8 mouse cellular contexts compared by ENCODE assay signal in the genomic region with DNA sequence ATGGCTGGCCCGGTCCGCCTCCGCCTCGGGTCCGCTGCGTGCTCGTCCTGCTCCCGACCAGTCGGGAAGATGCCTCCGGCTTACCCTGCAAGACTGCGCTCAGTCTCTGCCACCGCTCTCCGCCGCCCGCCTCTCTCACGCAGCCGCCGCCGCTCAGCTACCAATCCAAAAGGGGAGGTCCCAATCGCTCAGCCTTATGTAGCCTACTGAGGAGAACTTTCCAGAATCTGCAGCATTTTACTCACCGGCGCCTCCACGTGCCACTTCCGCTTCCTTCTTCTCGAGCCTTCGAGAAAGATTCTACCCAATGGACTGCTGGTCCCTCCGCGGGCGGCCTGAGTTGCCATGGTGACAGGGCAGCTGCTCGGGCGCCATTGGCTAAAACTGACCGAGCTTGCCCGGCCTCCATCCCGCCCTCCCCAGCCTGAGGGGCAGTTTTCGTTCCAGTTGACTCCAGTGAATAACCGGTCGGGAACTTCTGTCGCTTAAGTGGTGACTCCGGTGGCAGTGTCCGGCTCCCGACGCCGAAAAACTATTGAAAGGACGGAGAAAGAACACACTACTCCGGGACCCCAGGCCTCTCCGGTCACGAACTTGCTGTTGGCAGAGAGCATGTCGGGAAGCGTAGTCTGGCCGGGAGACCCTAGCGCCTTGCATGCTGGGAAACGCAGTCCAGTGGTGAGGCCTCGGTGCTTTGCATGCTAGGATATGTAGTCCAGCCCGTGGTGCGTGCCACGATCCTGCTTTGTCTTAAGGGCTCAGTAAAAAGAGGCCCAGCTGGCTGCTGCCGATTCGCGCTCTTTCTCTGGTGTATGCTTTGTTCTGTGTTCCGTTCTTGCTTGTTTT. TPM values are rescaled to one million over a fixed set of nuclear protein-coding genes. Genes with fewer than 3 reads are reported as not detected.
A peak's percentile ranks its signal among the peaks of the same experiment; 100 is the strongest.
DNase-seq lines count a peak whose midpoint lies in the region; ATAC-seq lines count a peak whose summit lies in the region.

A gene (minus strand): TSS at position 302 of the 846 bp plus-strand sequence.

- H3K4me1 ChIP-seq in intestine, embryonic 14.5 days (replicated peaks; ENCODE audit: control insufficient read depth, insufficient read depth, low read length): peaks cover 17% of the 10 kb centered on the region

- ATAC-seq in intestine, embryonic 14.5 days (replicated peaks; ENCODE audit: low FRiP score, low TSS enrichment, low read depth): peak; percentile 98

- H3K27ac ChIP-seq in intestine, embryonic 14.5 days (ENCODE audit: low read depth): peak within 1 kb of the TSS; percentile 89

- H3K27me3 ChIP-seq in intestine, embryonic 14.5 days (replicated peaks; ENCODE audit: control insufficient read depth, insufficient read depth, low read length): no peaks in the 10 kb centered on the region

- no peaks in the 10 kb centered on the region for H3K9me3 ChIP-seq in intestine, embryonic 14.5 days (ENCODE audit: control insufficient read depth, low read length)

- H3K4me3 ChIP-seq in intestine, embryonic 14.5 days (ENCODE audit: low read depth, low read length): peak within 1 kb of the TSS; percentile 63

- WGBS in intestine, embryonic 14.5 days: under 1% methylated on average over 60 of the region's 60 CpGs

- peak within 1 kb of the TSS; percentile 81 for H3K4me2 ChIP-seq in intestine, embryonic 14.5 days (ENCODE audit: low read length)

- DNase-seq in adrenal gland, adult 18-20 months (ENCODE audit: low spot score in 2 of 2): peak; percentile 93 to 98
- DNase-seq in embryo, embryonic 11 days: peak; percentile 98
- DNase-seq in gastrocnemius, postnatal 25 days: peak; percentile 98
- DNase-seq in intestine, embryonic 14.5 days (ENCODE audit: low spot score): peak; percentile 99
- peak; percentile 99 for DNase-seq in left cerebral cortex, postnatal 14 days (ENCODE audit: low spot score in 2 of 2)
- DNase-seq in mesoderm, embryonic 11.5 days (ENCODE audit: low read depth, low spot score): peak; percentile 98
- DNase-seq in right cerebral cortex, postnatal 36 days (ENCODE audit: low spot score in 2 of 2): peak; percentile 99
- DNase-seq in yolk sac, embryonic 10.5 days (ENCODE audit: low spot score): peak; percentile 99

- peaks cover 28% of the 10 kb centered on the region for H3K36me3 ChIP-seq in intestine, embryonic 14.5 days (ENCODE audit: control insufficient read depth, insufficient read depth, low read length)

- peak within 1 kb of the TSS; percentile 69 for H3K9ac ChIP-seq in intestine, embryonic 14.5 days (ENCODE audit: low read length)

- intact Hi-C loops in left cerebral cortex, postnatal 14 days (cut with DNase I): loop anchor here (5.0 kb wide), 1 partner anchor 99 kb away; no protein-coding TSS in a partner anchor

RNA-seq across cellular contexts. Expression of the gene that starts here (rescaled TPM):
- total RNA-seq in adrenal gland, adult 18-20 months (2021): 100 to 1,000 TPM; 460 to 826 TPM
- 10 to 100 TPM; 61.7 to 64.2 TPM for total RNA-seq in gastrocnemius, postnatal 25 days (2021)
- polyA plus RNA-seq in intestine, embryonic 14.5 days (2014; fragmentation: Nextera tagmentation; extraction: Ambion mirVana): 56.0 and 58.9 TPM in 2 replicates
- total RNA-seq in left cerebral cortex, postnatal 14 days (2021): 100 to 1,000 TPM; 251 to 280 TPM

Comparison
In these comparisons a context has a peak if more than half of its experiments do, and no peak if none do; other contexts are left out.
1. Peak in every context shown above with its lines: DNase-seq, ATAC-seq, H3K4me3 ChIP-seq and H3K27ac ChIP-seq.